Mouse (Mus musculus): ENCODE data around the gene Hykk.

DNA sequence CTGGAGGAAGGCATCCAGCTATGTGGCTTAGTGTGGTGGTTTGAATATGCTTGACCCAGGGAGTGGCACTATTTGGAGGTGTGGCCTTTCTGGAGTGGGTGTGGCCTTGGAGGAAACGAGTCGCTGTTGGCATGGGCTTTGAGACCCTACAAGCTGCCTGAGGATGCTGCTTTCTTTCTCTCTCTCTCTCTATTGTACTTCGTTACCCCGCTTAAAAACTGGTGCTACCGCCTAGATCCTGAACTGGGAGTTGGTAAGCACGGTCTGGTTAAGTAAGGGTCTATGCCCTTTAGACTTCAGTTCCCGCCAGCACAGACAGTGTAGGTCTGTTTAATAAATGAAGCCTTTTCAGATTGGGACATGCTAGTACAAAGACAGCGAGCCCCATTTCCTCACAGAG lies 682 bp upstream of the Hykk start:
- TF ChIP-seq POLR2A (IDR thresholded peaks at IDR 0.05; ENCODE audit: low read depth, low read length) (no peak), CTCF (IDR thresholded peaks at IDR 0.05; ENCODE audit: borderline replicate concordance, insufficient read depth, low read length) (no peak)
